Mouse (Mus musculus) naive thymus-derived CD4-positive, alpha-beta T cell, adult 2 months (primary cell): Measurements from ENCODE around the gene Defb21.

ENCODE experiments used
- DNase-seq: peaks from one replicate; pipeline ENCODE4 v3.0.0-alpha.2; 2011; ENCODE audit warnings: low read depth

Defb21 gene

GRCm38 (mm10) chr2:152607746-152608145 is 35.2 kb downstream of the Defb21 start:
- DNase-seq, result no peak

- DNase-seq, result no peak
Measured at GRCm38 (mm10) chr2:152608719-152609118, 36.2 kb downstream of the Defb21 start.

- no peak for DNase-seq
Measured at GRCm38 (mm10) chr2:152612193-152612592, 39.6 kb downstream of the Defb21 start.

- peak; percentile 66 for DNase-seq
Measured at GRCm38 (mm10) chr2:152615563-152615962, 43.0 kb downstream of the Defb21 start.

- DNase-seq, result no peak
Measured at GRCm38 (mm10) chr2:152616470-152616869, 43.9 kb downstream of the Defb21 start.

GRCm38 (mm10) chr2:152617374-152617773 is 44.8 kb downstream of the Defb21 start:
- peak; percentile 30 for DNase-seq

- DNase-seq, result no peak
Measured at GRCm38 (mm10) chr2:152620367-152621134, 48.0 kb downstream of the Defb21 start.

- no peak for DNase-seq
Measured at GRCm38 (mm10) chr2:152622151-152622550, 49.6 kb downstream of the Defb21 start.

GRCm38 (mm10) chr2:152622953-152623352 is 50.4 kb downstream of the Defb21 start, which contains the start of gene Defb25:
TSS of gene Defb25 (minus strand) at chr2:152623053.
- DNase-seq, result no peak
